Comparison of ENCODE assay signal across 7 mouse cellular contexts in genomic region chr3:108554587-108555312, GRCm38 (mm10). TPM values are rescaled to one million over a fixed set of nuclear protein-coding genes. Genes with fewer than 3 reads are reported as not detected.
DNase-seq lines count a peak whose midpoint lies in the region; ATAC-seq lines count a peak whose summit lies in the region.

No protein-coding gene starts in this region.

- WGBS in intestine, embryonic 16.5 days = 18% methylated on average over 21 of the region's 22 CpGs
- WGBS in midbrain, embryonic 11.5 days = 18% methylated on average over 22 of the region's 22 CpGs

- intact Hi-C loops in gastrocnemius, postnatal 36 days (cut with DNase I) = loop anchor here (1.0 to 5.0 kb wide), 2 partner anchors 35 to 87 kb away; no protein-coding TSS in a partner anchor
- intact Hi-C loops in left cerebral cortex, postnatal 36 days (cut with DNase I) = loop anchor here (2.0 kb wide), 1 partner anchor 18 kb away; the partner anchor contains the start of gene 5330417C22Rik

- no peaks in the 10 kb centered on the region for H3K9me3 ChIP-seq in intestine, embryonic 16.5 days (ENCODE audit: control insufficient read depth, low read length)
- no peaks in the 10 kb centered on the region for H3K9me3 ChIP-seq in midbrain, embryonic 11.5 days (ENCODE audit: control insufficient read depth, low read length)

- peak; percentile 97 for ATAC-seq in intestine, embryonic 16.5 days
- ATAC-seq in midbrain, embryonic 11.5 days (ENCODE audit: low FRiP score) = peak; percentile 97

- DNase-seq in adrenal gland, adult 2 months = peak; percentile 93
- peak; percentile 87 for DNase-seq in embryo, embryonic 11.5 days (ENCODE audit: low read depth, low spot score)
- peak; percentile 85 to 90 for DNase-seq in gastrocnemius, postnatal 36 days
- DNase-seq in left cerebral cortex, postnatal 36 days (ENCODE audit: low spot score in 2 of 2) = peak; percentile 91 to 93
- peak; percentile 99 for DNase-seq in midbrain, embryonic 11.5 days (ENCODE audit: low spot score, missing footprints)
- peak; percentile 96 for DNase-seq in skeletal muscle tissue, adult 2 months (ENCODE audit: low read depth, low spot score)

- peak overlapping the region; percentile 85 for H3K9ac ChIP-seq in intestine, embryonic 16.5 days (ENCODE audit: low read depth, low read length)
- peak overlapping the region; percentile 93 for H3K9ac ChIP-seq in midbrain, embryonic 11.5 days (ENCODE audit: low read length)

- peak overlapping the region; percentile 88 for H3K27ac ChIP-seq in intestine, embryonic 16.5 days (ENCODE audit: low read length)
- peak overlapping the region; percentile 74 for H3K27ac ChIP-seq in midbrain, embryonic 11.5 days (ENCODE audit: low read depth, low read length)

- peak overlapping the region; percentile 79 for H3K4me2 ChIP-seq in intestine, embryonic 16.5 days (ENCODE audit: low read depth, low read length)
- peak overlapping the region; percentile 76 for H3K4me2 ChIP-seq in midbrain, embryonic 11.5 days

- H3K36me3 ChIP-seq in intestine, embryonic 16.5 days (ENCODE audit: control insufficient read depth, insufficient read depth, low read length) = peaks cover 1% of the 10 kb centered on the region; the same call in 1 of the 2 replicates
- peaks cover 9% of the 10 kb centered on the region; the same call in 1 of the 2 replicates for H3K36me3 ChIP-seq in midbrain, embryonic 11.5 days (ENCODE audit: control insufficient read depth, insufficient read depth, low read length)

- peak overlapping the region; percentile 80 for H3K4me3 ChIP-seq in intestine, embryonic 16.5 days (ENCODE audit: low read length)
- peak overlapping the region; percentile 76 for H3K4me3 ChIP-seq in midbrain, embryonic 11.5 days (ENCODE audit: low read depth, low read length)

- H3K4me1 ChIP-seq in intestine, embryonic 16.5 days (ENCODE audit: control insufficient read depth, insufficient read depth, low read length) = 0 out of 2 replicates have a peak, but pooled peaks cover 4% of the 10 kb centered on the region
- peaks cover 6% of the 10 kb centered on the region for H3K4me1 ChIP-seq in midbrain, embryonic 11.5 days (ENCODE audit: control insufficient read depth, insufficient read depth, low read length)

- no peaks in the 10 kb centered on the region for H3K27me3 ChIP-seq in intestine, embryonic 16.5 days (replicated peaks; ENCODE audit: control insufficient read depth, insufficient read depth, low read length)
- H3K27me3 ChIP-seq in midbrain, embryonic 11.5 days (ENCODE audit: control insufficient read depth, insufficient read depth, low read length) = no peaks in the 10 kb centered on the region

RNA-seq across cellular contexts. Expression of gene Tmem167b, which starts 7.5 kb away (rescaled TPM):
- 10 to 100 TPM; 51.1 to 60.5 TPM for total RNA-seq in adrenal gland, adult 2 months (2021)
- polyA plus RNA-seq in adrenal gland, adult 2 months (2012; rRNA removed) = 2.5 and 3.3 TPM in 2 replicates
- total RNA-seq in gastrocnemius, postnatal 36 days (2021) = 10 to 100 TPM; 12.3 to 14.0 TPM
- 34.4 and 34.9 TPM in 2 replicates for polyA plus RNA-seq in intestine, embryonic 16.5 days (2015; fragmentation: Nextera tagmentation; extraction: Ambion mirVana)
- 10 to 100 TPM; 43.2 to 44.7 TPM for total RNA-seq in left cerebral cortex, postnatal 36 days (2021)
- 57.2 and 66.8 TPM in 2 replicates for polyA plus RNA-seq in midbrain, embryonic 11.5 days (2014; fragmentation: Nextera tagmentation; extraction: Ambion mirVana)

RNA-seq across cellular contexts. Expression of gene Taf13, which starts 16.7 kb away (rescaled TPM):
- 10 to 100 TPM; 28.7 to 30.3 TPM for total RNA-seq in adrenal gland, adult 2 months (2021)
- polyA plus RNA-seq in adrenal gland, adult 2 months (2012; rRNA removed) = 0.78 and 0.98 TPM in 2 replicates
- 10 to 100 TPM; 18.0 to 21.4 TPM for total RNA-seq in gastrocnemius, postnatal 36 days (2021)
- polyA plus RNA-seq in intestine, embryonic 16.5 days (2015; fragmentation: Nextera tagmentation; extraction: Ambion mirVana) = 34.2 and 36.2 TPM in 2 replicates
- 10 to 100 TPM; 24.3 to 27.1 TPM for total RNA-seq in left cerebral cortex, postnatal 36 days (2021)
- 89.4 and 90.8 TPM in 2 replicates for polyA plus RNA-seq in midbrain, embryonic 11.5 days (2014; fragmentation: Nextera tagmentation; extraction: Ambion mirVana)

RNA-seq across cellular contexts. Expression of gene 5330417C22Rik, which starts 18.4 kb away (rescaled TPM):
- 1 to 10 TPM; 2.4 to 6.5 TPM for total RNA-seq in adrenal gland, adult 2 months (2021)
- 2.4 and 2.5 TPM in 2 replicates for polyA plus RNA-seq in adrenal gland, adult 2 months (2012; rRNA removed)
- under 1 TPM; 0.05 to 0.25 TPM for total RNA-seq in gastrocnemius, postnatal 36 days (2021)
- 15.5 and 18.0 TPM in 2 replicates for polyA plus RNA-seq in intestine, embryonic 16.5 days (2015; fragmentation: Nextera tagmentation; extraction: Ambion mirVana)
- total RNA-seq in left cerebral cortex, postnatal 36 days (2021) = 10 to 100 TPM; 34.2 to 37.8 TPM
- 2.7 and 2.9 TPM in 2 replicates for polyA plus RNA-seq in midbrain, embryonic 11.5 days (2014; fragmentation: Nextera tagmentation; extraction: Ambion mirVana)

RNA-seq across cellular contexts. Expression of gene 1700013F07Rik, which starts 20.8 kb away (rescaled TPM):
- total RNA-seq in adrenal gland, adult 2 months (2021) = not detected
- not detected in 2 replicates for polyA plus RNA-seq in adrenal gland, adult 2 months (2012; rRNA removed)
- not detected for total RNA-seq in gastrocnemius, postnatal 36 days (2021)
- polyA plus RNA-seq in intestine, embryonic 16.5 days (2015; fragmentation: Nextera tagmentation; extraction: Ambion mirVana) = not detected in 2 replicates
- total RNA-seq in left cerebral cortex, postnatal 36 days (2021) = 1 to 10 TPM; 1.9 to 2.7 TPM
- 0.51 and 0.72 TPM in 2 replicates for polyA plus RNA-seq in midbrain, embryonic 11.5 days (2014; fragmentation: Nextera tagmentation; extraction: Ambion mirVana)

RNA-seq across cellular contexts. Expression of gene Wdr47, which starts 36.3 kb away (rescaled TPM):
- 10 to 100 TPM; 10.0 to 14.6 TPM for total RNA-seq in adrenal gland, adult 2 months (2021)
- 3.6 and 3.7 TPM in 2 replicates for polyA plus RNA-seq in adrenal gland, adult 2 months (2012; rRNA removed)
- total RNA-seq in gastrocnemius, postnatal 36 days (2021) = 1 to 10 TPM; 4.3 TPM
- 6.4 and 7.1 TPM in 2 replicates for polyA plus RNA-seq in intestine, embryonic 16.5 days (2015; fragmentation: Nextera tagmentation; extraction: Ambion mirVana)
- total RNA-seq in left cerebral cortex, postnatal 36 days (2021) = 100 to 1,000 TPM; 126 TPM
- 50.0 and 52.0 TPM in 2 replicates for polyA plus RNA-seq in midbrain, embryonic 11.5 days (2014; fragmentation: Nextera tagmentation; extraction: Ambion mirVana)

Comparison
In these comparisons a context has a peak if more than half of its experiments do, and no peak if none do; other contexts are left out.
1. Peak in every context shown above with its lines: DNase-seq, ATAC-seq, H3K4me3 ChIP-seq and H3K27ac ChIP-seq.
2. RNA of gene 5330417C22Rik, which starts 18.4 kb away (total RNA-seq): 34.2 to 37.8 TPM in left cerebral cortex, postnatal 36 days; 2.4 to 6.5 TPM in adrenal gland, adult 2 months and 0.05 to 0.25 TPM in gastrocnemius, postnatal 36 days; every median in the first group is over 4 times any median in the second.